Mouse (Mus musculus): ENCODE measurements at regions not wholly inside any gene's neighbourhood (a gene's known extent, or its start where the extent isn't known, plus 50 kb on each side); places are given as distances from the start of the nearest gene placed in this dataset.

DNA sequence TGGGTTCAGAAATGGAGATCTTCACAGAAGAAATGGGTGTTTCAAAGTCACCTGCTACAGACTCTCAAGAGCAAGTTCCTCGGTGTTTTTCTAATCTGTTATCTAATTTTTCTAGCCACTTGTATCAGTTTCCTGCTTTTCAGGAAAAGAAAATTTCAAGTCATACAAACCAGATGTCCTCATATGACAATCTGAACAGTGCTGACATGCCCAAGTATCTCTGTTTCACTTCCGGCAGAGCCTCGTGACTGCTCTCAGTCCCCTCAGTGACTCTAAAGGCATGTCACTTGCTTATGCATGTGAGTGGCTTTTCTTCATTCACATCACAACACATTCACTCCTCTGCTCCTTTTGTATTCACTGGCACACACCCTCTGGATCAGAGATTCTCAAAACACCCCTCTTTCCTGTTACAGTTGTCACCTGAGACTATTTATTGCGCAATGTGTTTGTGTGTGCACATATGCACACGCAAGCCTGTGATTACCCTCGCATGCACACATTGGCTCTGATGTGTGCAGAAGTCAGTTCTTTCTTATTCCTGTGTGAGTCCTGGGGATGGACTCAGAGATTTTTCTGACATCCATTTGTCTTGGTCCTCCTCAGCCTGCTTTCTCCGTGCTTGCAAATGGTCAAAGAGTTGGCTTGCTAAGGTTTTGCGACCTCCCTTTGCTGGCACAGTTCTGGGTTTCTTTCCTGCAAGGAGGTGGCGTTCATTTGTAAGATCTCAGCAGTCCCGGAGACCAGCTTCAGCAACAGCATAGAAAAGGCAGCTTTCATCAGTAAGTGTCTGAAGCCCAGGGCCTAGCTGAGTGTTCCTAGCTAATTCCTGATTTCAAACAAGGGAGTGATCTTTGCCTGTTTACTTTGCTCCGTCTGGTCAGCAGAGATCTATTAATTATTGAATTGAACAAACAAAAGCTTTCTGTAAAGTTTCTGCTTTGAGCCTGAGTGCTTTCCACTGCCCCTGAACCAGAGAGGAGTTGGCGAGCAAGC is 95.6 kb upstream of the Dazl start:
- Histone ChIP-seq H3K27ac (0 out of 2 replicates have a peak overlapping the region, but pooled peaks have one; percentile 16), H3K4me1 (peaks cover 14% of the 10 kb centered on the region), H3K4me2 (no peak overlapping the region), H3K27me3 (no peaks in the 10 kb centered on the region), H3K36me3 (no peaks in the 10 kb centered on the region), H3K9ac (no peak overlapping the region), H3K9me3 (no peaks in the 10 kb centered on the region), H3K4me3 (no peak overlapping the region)
- no peak for ATAC-seq (ENCODE audit: borderline replicate concordance, extremely low read depth, low FRiP score, low TSS enrichment)
- 52% methylated on average over 12 of the region's 12 CpGs for WGBS

DNA sequence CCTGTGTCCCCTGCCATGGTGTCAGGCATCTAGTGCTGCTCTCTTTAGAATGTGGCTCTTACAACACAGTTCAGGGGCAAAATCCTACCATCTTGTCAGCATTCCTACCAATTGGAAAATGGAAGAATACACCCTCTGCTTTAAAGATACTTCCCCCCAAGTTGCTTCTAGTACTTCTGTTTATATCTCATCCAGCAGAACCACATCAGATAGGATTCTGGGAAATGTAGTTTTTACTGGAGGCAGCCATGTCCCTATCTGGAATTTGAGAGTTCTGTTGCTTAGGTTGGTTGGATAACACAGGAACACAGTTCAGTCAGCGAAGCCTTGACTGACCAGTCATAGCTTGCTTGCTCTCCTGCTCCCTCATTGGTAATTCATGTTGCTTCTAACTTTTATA is 96.7 kb upstream of the Dazl start:
- no peak overlapping the region for H3K9ac ChIP-seq
- no peak overlapping the region for H3K4me3 ChIP-seq
- no peak overlapping the region for H3K27ac ChIP-seq
- ATAC-seq (ENCODE audit: borderline replicate concordance, extremely low read depth, low FRiP score, low TSS enrichment), result no peak
- peaks cover 14% of the 10 kb centered on the region for H3K4me1 ChIP-seq
- H3K9me3 ChIP-seq, result no peaks in the 10 kb centered on the region
- H3K4me2 ChIP-seq, result no peak overlapping the region
- no peaks in the 10 kb centered on the region for H3K36me3 ChIP-seq
- 77% methylated on average over 1 of the region's 1 CpGs for WGBS
- H3K27me3 ChIP-seq, result no peaks in the 10 kb centered on the region

DNA sequence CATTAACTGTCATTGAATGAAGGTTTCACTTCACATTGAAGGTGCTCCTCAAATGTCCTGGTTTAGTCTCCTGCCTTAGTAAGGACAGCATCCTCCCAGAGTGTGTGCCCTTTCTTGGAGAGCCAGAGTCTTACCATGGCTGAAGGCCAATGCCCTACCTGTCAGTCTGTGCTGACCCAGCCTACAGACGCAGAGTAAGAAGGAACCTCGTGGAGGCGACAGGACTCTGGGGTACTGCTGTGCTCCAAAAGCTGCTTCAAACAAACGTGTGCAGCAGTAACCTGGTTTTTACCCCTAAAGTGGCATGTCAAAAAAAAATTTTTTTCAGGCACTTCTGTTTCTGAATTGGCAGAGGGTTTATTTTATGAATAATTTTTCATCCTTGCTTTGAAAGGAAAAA is 97.8 kb upstream of the Dazl start:
- no peak overlapping the region for H3K27ac ChIP-seq
- WGBS, result 71% methylated on average over 4 of the region's 4 CpGs

DNA sequence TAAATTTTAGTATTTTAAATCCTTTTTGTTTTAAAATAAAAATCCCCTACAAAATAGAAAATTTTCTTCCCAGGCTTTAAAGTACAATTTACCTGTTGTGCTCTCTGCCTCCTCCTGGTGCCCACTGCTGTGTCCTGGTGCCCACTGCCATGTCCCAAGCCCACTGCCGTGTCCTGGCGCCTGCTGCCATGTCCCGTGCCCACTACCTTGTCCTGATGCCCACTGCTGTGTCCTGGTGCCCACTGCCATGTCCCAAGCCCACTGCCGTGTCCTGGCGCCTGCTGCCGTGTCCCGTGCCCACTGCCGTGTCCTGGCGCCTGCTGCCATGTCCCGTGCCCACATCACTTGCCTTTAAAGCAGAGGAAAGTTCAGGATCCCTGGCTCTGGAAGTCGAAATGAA is 98.6 kb upstream of the Dazl start:
- Histone ChIP-seq H3K36me3 (no peaks in the 10 kb centered on the region), H3K27me3 (no peaks in the 10 kb centered on the region), H3K4me1 (peaks cover 14% of the 10 kb centered on the region), H3K4me2 (no peak overlapping the region), H3K9me3 (no peaks in the 10 kb centered on the region), H3K9ac (no peak overlapping the region), H3K4me3 (no peak overlapping the region), H3K27ac (no peak overlapping the region)
- 87% methylated on average over 11 of the region's 11 CpGs for WGBS
- ATAC-seq (ENCODE audit: borderline replicate concordance, extremely low read depth, low FRiP score, low TSS enrichment), result no peak

More for the DNA sequence above, 97.8 kb upstream of the Dazl start:
- Histone ChIP-seq H3K9me3 (no peaks in the 10 kb centered on the region), H3K4me2 (no peak overlapping the region), H3K27me3 (no peaks in the 10 kb centered on the region), H3K9ac (no peak overlapping the region), H3K4me1 (peaks cover 14% of the 10 kb centered on the region), H3K36me3 (no peaks in the 10 kb centered on the region), H3K4me3 (no peak overlapping the region)
- ATAC-seq (ENCODE audit: borderline replicate concordance, extremely low read depth, low FRiP score, low TSS enrichment), result no peak

DNA sequence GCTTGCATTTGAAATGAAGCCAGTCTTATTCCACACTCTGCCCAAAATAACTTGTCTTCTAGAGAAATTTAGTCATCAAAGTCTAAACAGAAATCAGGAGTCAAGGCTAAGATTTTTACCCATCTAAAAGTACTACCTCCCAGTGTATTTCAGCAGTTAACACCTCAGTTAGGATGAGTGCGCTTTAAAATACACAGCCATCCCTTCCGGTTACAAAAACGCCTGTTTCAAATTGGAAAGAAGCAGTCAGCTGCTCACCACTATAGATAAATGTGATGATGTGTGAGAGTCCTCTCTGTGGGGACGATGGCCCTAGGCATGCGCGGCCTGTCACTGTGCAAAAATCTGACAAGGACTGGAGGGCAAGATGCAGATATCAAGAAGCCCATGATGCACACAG is 99.0 kb upstream of the Dazl start:
- H3K4me2 ChIP-seq, result no peak overlapping the region
- H3K9me3 ChIP-seq, result no peaks in the 10 kb centered on the region
- no peak overlapping the region for H3K27ac ChIP-seq
- no peaks in the 10 kb centered on the region for H3K27me3 ChIP-seq
- no peak overlapping the region for H3K9ac ChIP-seq
- peaks cover 14% of the 10 kb centered on the region for H3K4me1 ChIP-seq
- no peak overlapping the region for H3K4me3 ChIP-seq
- H3K36me3 ChIP-seq, result no peaks in the 10 kb centered on the region
- WGBS, result 54% methylated on average over 6 of the region's 6 CpGs
- ATAC-seq (ENCODE audit: borderline replicate concordance, extremely low read depth, low FRiP score, low TSS enrichment), result no peak

DNA sequence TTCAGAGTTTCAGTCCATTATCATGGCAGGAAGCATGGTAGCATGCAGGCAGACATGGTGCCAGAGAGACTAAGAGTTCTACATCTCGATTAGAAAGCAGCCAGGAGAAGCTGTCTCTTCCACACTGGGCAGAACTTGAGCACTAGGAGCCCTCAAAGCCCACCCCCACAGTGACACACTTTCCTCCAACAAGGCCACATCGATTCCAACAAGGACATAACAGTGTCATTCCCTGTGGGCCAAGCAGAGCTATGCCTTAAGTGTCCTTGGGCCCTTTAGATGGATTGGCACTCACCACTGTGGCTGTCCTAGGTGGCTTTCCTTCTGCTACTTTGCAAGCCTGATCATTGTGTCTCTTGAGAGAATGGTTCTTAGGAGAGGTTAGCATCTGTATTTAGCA is 99.5 kb upstream of the Dazl start:
- Histone ChIP-seq H3K9ac (no peak overlapping the region), H3K27ac (no peak overlapping the region), H3K9me3 (no peaks in the 10 kb centered on the region), H3K36me3 (no peaks in the 10 kb centered on the region), H3K27me3 (no peaks in the 10 kb centered on the region), H3K4me2 (no peak overlapping the region), H3K4me1 (peaks cover 14% of the 10 kb centered on the region), H3K4me3 (no peak overlapping the region)
- no peak for ATAC-seq (ENCODE audit: borderline replicate concordance, extremely low read depth, low FRiP score, low TSS enrichment)
- 63% methylated on average over 2 of the region's 2 CpGs for WGBS

DNA sequence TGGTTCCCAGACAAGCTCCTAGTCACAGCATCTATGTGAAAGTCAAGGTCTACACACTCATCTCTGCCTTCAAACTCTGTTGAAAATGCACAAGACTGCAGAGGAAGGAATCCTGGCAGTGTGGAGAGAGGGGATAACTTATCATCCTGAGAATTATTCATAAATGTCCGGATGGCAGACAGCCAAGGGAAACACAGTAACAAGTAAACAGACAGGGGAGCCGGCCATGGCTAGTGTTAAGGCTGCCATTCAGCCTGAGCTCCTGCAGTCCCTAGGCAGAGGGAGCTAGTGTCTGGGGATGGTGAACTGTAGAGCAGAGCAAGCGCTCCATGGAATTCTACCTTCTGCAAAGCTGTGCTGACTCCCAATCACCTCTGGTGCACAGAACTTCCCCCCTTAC is 100.3 kb upstream of the Dazl start:
- Histone ChIP-seq H3K9ac (no peak overlapping the region), H3K36me3 (no peaks in the 10 kb centered on the region), H3K4me1 (peaks cover 14% of the 10 kb centered on the region), H3K4me2 (no peak overlapping the region), H3K27ac (no peak overlapping the region), H3K4me3 (no peak overlapping the region), H3K9me3 (no peaks in the 10 kb centered on the region), H3K27me3 (no peaks in the 10 kb centered on the region)
- WGBS, result 20% methylated on average over 3 of the region's 3 CpGs
- peak; percentile 88 for ATAC-seq (ENCODE audit: borderline replicate concordance, extremely low read depth, low FRiP score, low TSS enrichment)

DNA sequence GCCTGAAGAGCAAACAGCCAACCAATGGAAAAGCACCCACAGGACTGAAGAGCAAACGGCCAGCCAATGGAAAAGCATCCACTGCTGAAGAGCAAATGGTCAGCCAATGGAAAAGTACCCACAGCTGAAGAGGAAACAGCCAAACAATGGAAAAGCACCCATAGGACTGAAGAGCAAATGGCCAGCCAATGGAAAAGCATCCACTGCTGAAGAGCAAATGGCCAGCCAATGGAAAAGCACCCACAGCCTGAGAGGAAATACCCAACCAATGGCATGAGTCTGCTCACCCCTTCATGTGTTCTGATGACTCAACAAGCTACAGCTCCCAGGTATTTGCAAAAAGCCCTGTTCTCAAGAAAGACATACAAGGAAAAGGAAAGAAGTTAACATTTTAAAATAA is 101.4 kb upstream of the Dazl start:
- no peak overlapping the region for H3K27ac ChIP-seq
- no peaks in the 10 kb centered on the region for H3K36me3 ChIP-seq
- ATAC-seq (ENCODE audit: borderline replicate concordance, extremely low read depth, low FRiP score, low TSS enrichment), result no peak
- H3K27me3 ChIP-seq, result no peaks in the 10 kb centered on the region
- H3K9me3 ChIP-seq, result no peaks in the 10 kb centered on the region
- H3K4me3 ChIP-seq, result no peak overlapping the region
- no peak overlapping the region for H3K9ac ChIP-seq
- peaks cover 10% of the 10 kb centered on the region for H3K4me1 ChIP-seq
- WGBS, result 88% methylated on average over 1 of the region's 1 CpGs
- H3K4me2 ChIP-seq, result no peak overlapping the region

DNA sequence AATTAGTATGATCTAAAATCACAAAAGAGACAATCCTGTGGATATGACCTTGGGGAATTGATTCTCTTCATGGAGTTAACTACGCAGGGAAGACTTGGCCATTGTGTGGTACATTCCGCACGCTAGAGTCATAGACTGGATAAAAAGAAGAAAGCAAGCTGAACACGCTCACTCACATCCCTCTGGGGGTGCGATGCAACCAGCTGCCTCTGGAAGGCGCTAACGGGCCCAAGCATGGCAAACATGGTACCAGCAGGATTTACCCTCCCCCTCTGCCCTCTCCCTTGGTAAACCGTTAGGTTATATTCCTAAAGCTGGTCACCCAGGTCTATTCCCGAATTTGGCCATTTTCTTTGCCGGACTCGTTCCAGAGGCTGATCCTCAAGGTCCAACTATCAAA is 102.2 kb upstream of the Dazl start:
- Histone ChIP-seq H3K36me3 (no peaks in the 10 kb centered on the region), H3K9ac (no peak overlapping the region), H3K27me3 (no peaks in the 10 kb centered on the region), H3K4me1 (peaks cover 10% of the 10 kb centered on the region), H3K27ac (no peak overlapping the region), H3K4me2 (no peak overlapping the region), H3K4me3 (no peak overlapping the region), H3K9me3 (no peaks in the 10 kb centered on the region)
- WGBS, result 94% methylated on average over 11 of the region's 11 CpGs
- ATAC-seq (ENCODE audit: borderline replicate concordance, extremely low read depth, low FRiP score, low TSS enrichment), result no peak

DNA sequence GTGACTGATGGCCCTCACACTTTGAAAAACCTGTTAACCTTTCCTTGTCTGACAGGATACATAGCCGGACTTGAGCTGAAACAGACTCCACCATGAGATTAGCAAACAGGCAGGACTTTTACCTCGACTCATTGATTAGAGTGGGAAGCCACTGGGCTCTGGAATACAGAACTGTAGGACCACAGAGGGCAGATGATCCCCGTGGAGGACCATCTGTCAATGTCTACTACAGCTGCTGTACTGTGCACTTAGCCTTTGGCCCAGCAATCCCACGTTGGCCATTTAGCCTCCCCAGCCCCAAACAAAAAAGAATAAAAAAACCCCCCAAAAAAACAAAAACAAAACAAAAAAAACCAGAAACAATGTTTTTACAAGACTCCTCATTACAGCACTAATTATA is 103.9 kb upstream of the Dazl start:
- no peak overlapping the region for H3K4me2 ChIP-seq
- no peaks in the 10 kb centered on the region for H3K27me3 ChIP-seq
- no peaks in the 10 kb centered on the region for H3K9me3 ChIP-seq
- no peak for ATAC-seq (ENCODE audit: borderline replicate concordance, extremely low read depth, low FRiP score, low TSS enrichment)
- H3K27ac ChIP-seq, result no peak overlapping the region
- H3K4me3 ChIP-seq, result no peak overlapping the region
- 33% methylated on average over 4 of the region's 4 CpGs for WGBS
- no peaks in the 10 kb centered on the region for H3K36me3 ChIP-seq
- H3K4me1 ChIP-seq, result peaks cover 7% of the 10 kb centered on the region
- H3K9ac ChIP-seq, result no peak overlapping the region

DNA sequence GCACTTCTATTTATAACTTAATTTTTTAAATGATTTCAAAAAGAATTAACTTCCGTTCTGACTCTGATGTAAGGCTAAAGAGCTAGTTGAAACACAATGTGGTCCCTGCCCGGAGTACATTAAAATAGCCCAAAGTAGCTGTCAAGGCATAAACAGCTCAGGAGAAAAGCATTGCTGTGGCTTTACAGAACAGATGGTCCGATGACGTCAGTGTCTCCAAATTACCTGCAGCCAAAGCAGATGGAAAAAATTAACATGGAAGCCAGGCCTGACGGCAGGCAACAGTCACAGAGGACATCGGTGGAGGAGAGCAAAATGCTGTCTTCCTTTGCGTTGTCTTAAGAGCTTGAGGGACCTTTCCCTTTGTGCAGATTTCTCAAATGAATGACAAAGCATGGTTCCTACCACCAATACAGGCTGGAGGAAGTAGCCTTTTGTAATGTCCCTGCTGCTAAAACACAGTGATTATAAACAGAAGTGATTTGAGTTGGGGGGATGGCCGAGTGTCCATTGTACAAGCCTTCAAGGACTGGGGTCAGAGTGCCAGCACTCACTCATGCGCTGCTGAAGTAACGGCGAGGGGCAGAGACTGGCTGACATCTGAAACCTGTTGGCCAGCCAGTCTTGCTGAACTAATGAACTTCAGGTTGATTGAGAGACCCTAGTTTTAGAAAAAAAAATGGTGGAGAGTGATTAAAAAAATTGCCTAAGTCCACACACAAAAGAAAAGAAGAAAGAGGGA is 101.8 kb upstream of the Plcl2 start:
- ATAC-seq (ENCODE audit: borderline replicate concordance, extremely low read depth, low FRiP score, low TSS enrichment), result no peak
- Histone ChIP-seq H3K27me3 (no peaks in the 10 kb centered on the region), H3K4me1 (no peaks in the 10 kb centered on the region), H3K9me3 (no peaks in the 10 kb centered on the region), H3K36me3 (no peaks in the 10 kb centered on the region), H3K27ac (no peak overlapping the region), H3K9ac (no peak overlapping the region), H3K4me2 (no peak overlapping the region), H3K4me3 (no peak overlapping the region)
- 41% methylated on average over 11 of the region's 11 CpGs for WGBS

DNA sequence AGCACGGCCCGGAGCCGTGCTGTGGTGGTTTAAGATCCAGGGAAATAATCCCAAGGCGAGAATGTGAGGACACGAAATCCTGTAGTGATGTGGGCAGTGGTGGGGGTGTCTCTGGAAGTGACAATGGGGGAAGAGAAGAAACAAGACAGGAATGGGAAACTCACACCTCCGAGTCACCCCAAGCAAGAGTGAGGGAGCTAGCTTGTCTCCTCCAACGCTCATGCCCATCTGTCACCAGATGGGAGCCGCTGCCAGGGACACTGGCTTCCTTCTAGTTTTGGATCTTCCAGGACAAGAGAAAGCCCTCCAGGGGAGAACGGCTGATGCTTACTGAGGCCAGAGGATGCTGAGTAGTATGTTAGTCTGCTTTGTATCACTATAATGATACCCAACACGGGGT is 100.6 kb upstream of the Plcl2 start:
- ATAC-seq (ENCODE audit: borderline replicate concordance, extremely low read depth, low FRiP score, low TSS enrichment), result no peak
- H3K4me2 ChIP-seq, result no peak overlapping the region
- H3K9me3 ChIP-seq, result no peaks in the 10 kb centered on the region
- WGBS, result 73% methylated on average over 10 of the region's 10 CpGs
- no peak overlapping the region for H3K9ac ChIP-seq
- H3K4me3 ChIP-seq, result no peak overlapping the region
- H3K27me3 ChIP-seq, result no peaks in the 10 kb centered on the region
- H3K4me1 ChIP-seq, result no peaks in the 10 kb centered on the region
- H3K36me3 ChIP-seq, result no peaks in the 10 kb centered on the region
- H3K27ac ChIP-seq, result no peak overlapping the region
